Mouse (Mus musculus): ENCODE measurements around the gene Pigb. TPM values are rescaled to one million over a fixed set of nuclear protein-coding genes. Genes with fewer than 3 reads are reported as not detected.

The Pigb gene
- polyA plus RNA-seq (2012; rRNA removed): 4.9 and 5.1 TPM in 2 replicates

- no peak for TF ChIP-seq POLR2A (IDR thresholded peaks at IDR 0.05; ENCODE audit: control insufficient read depth, low read depth, low read length)
- no peak for TF ChIP-seq CTCF (IDR thresholded peaks at IDR 0.05; ENCODE audit: control insufficient read depth, insufficient read depth, insufficient replicate concordance, low read depth, low read length)
- no peaks in the 10 kb centered on the region for H3K27me3 ChIP-seq (ENCODE audit: control insufficient read depth, insufficient read depth, low read length)
- H3K4me3 ChIP-seq (ENCODE audit: control insufficient read depth, low read depth, low read length): peak within 1 kb of the TSS; percentile 96
- H3K36me3 ChIP-seq (ENCODE audit: control insufficient read depth, insufficient read depth, low read length): no peaks in the 10 kb centered on the region
- peak within 1 kb of the TSS; percentile 71 for H3K27ac ChIP-seq (ENCODE audit: control insufficient read depth, insufficient read depth, low read depth, low read length)
- peaks cover 8% of the 10 kb centered on the region; the same call in 1 of the 2 replicates for H3K4me1 ChIP-seq (ENCODE audit: control insufficient read depth, insufficient read depth, low read length)
Measured at GRCm38 (mm10) chr9:73040080-73040479, at the start of gene Pigb. Gene Pigb (minus strand): TSS chr9:73040378.

DNA sequence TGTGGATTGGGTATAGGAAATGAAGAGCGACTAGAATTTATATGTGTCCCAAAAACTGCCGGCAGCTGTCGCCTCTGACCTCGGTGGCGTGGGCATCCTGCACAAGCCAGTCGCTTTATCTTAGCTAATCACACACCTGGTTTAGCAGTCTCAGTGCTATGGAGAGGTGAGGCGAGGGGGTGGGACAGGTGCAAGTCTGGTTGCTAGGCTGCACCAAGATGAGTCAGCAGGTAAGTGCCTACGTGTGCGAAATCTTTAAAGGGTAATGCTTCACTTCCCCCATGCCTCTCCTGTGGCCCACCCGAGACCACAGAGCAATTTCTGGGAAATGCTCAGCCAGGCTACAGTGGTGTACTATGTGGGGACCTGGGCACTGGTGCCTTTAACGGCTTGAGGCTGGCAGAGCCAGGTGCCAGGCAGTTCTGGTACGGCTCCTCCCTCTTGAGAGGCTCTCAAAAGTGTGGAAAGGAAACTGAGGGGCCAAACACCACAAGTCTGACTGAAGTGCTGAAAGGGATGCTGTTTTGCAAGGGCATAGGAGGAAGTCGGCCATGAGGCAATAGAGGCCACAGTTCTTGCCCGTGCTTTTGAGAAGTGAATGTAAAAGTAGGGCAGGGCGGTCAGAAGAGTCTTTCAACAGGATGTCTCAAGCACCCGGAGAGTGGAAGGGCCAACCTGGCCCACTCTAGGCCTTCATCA is 49.2 kb upstream of the Pigb start:
- Histone ChIP-seq H3K27me3 (ENCODE audit: control insufficient read depth, insufficient read depth, low read length) (no peaks in the 10 kb centered on the region), H3K27ac (ENCODE audit: control insufficient read depth, insufficient read depth, low read depth, low read length) (no peak overlapping the region), H3K36me3 (ENCODE audit: control insufficient read depth, insufficient read depth, low read length) (no peaks in the 10 kb centered on the region), H3K4me3 (ENCODE audit: control insufficient read depth, low read depth, low read length) (no peak overlapping the region), H3K4me1 (ENCODE audit: control insufficient read depth, insufficient read depth, low read length) (no peaks in the 10 kb centered on the region; the same call in 1 of the 2 replicates)
- no peak for TF ChIP-seq CTCF (IDR thresholded peaks at IDR 0.05; ENCODE audit: control insufficient read depth, insufficient read depth, insufficient replicate concordance, low read depth, low read length)
- no peak for TF ChIP-seq POLR2A (IDR thresholded peaks at IDR 0.05; ENCODE audit: control insufficient read depth, low read depth, low read length)

DNA sequence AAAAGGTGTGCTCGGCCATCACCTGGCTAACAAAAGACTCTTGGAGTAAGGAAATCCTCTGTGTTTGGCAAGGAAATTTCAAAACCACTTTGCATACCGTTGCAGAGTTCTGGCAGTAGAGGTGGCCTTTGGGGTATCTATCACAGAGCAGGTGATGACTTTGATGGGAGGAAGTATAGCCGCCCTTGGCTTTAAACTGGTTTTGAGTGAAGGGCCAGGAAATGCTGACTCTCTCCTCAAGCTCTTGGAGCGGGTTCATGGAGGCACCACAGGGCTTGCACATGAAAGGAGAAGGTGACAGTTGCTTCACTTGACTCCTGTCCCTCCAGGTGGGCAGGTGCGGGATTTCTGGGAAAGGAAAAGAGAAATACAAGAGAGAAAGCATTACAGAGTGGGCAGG is 47.4 kb upstream of the Pigb start:
- Histone ChIP-seq H3K27me3 (ENCODE audit: control insufficient read depth, insufficient read depth, low read length) (no peaks in the 10 kb centered on the region), H3K4me1 (ENCODE audit: control insufficient read depth, insufficient read depth, low read length) (no peaks in the 10 kb centered on the region), H3K36me3 (ENCODE audit: control insufficient read depth, insufficient read depth, low read length) (no peaks in the 10 kb centered on the region), H3K4me3 (ENCODE audit: control insufficient read depth, low read depth, low read length) (no peak overlapping the region), H3K27ac (ENCODE audit: control insufficient read depth, insufficient read depth, low read depth, low read length) (no peak overlapping the region)
- TF ChIP-seq CTCF (IDR thresholded peaks at IDR 0.05; ENCODE audit: control insufficient read depth, insufficient read depth, insufficient replicate concordance, low read depth, low read length): no peak

DNA sequence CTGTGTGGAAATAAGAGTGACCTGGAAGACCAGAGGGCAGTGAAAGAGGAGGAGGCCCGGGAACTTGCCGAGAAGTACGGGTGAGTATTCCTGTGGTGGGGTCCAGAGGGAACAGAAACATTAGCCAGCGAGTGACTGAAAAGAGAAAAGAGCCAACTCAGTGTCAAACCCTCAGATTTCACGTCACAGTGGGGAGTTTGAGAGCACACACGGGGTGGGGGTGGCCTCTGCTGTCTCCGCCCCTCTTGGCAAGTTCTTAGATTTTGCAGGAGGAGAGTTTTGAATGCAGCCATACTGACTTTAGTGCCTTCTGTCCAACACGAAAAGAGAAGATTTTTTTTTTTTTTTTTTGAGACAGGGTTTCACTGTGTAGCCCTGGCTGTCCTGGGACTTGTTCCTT is 46.9 kb upstream of the Pigb start:
- no peak for TF ChIP-seq CTCF (IDR thresholded peaks at IDR 0.05; ENCODE audit: control insufficient read depth, insufficient read depth, insufficient replicate concordance, low read depth, low read length)
- TF ChIP-seq POLR2A (IDR thresholded peaks at IDR 0.05; ENCODE audit: control insufficient read depth, low read depth, low read length): no peak
- no peaks in the 10 kb centered on the region for H3K36me3 ChIP-seq (ENCODE audit: control insufficient read depth, insufficient read depth, low read length)
- H3K27ac ChIP-seq (ENCODE audit: control insufficient read depth, insufficient read depth, low read depth, low read length): no peak overlapping the region
- H3K27me3 ChIP-seq (ENCODE audit: control insufficient read depth, insufficient read depth, low read length): no peaks in the 10 kb centered on the region
- no peaks in the 10 kb centered on the region for H3K4me1 ChIP-seq (ENCODE audit: control insufficient read depth, insufficient read depth, low read length)
- H3K4me3 ChIP-seq (ENCODE audit: control insufficient read depth, low read depth, low read length): no peak overlapping the region

GRCm38 (mm10) chr9:73085845-73086244 is 45.7 kb upstream of the Pigb start:
- no peak for TF ChIP-seq CTCF (IDR thresholded peaks at IDR 0.05; ENCODE audit: control insufficient read depth, insufficient read depth, insufficient replicate concordance, low read depth, low read length)
- TF ChIP-seq POLR2A (IDR thresholded peaks at IDR 0.05; ENCODE audit: control insufficient read depth, low read depth, low read length): no peak
- Histone ChIP-seq H3K27me3 (ENCODE audit: control insufficient read depth, insufficient read depth, low read length) (no peaks in the 10 kb centered on the region), H3K4me3 (ENCODE audit: control insufficient read depth, low read depth, low read length) (no peak overlapping the region), H3K4me1 (ENCODE audit: control insufficient read depth, insufficient read depth, low read length) (no peaks in the 10 kb centered on the region), H3K36me3 (ENCODE audit: control insufficient read depth, insufficient read depth, low read length) (no peaks in the 10 kb centered on the region), H3K27ac (ENCODE audit: control insufficient read depth, insufficient read depth, low read depth, low read length) (no peak overlapping the region)

- Histone ChIP-seq H3K4me3 (ENCODE audit: control insufficient read depth, low read depth, low read length) (no peak overlapping the region), H3K27me3 (ENCODE audit: control insufficient read depth, insufficient read depth, low read length) (no peaks in the 10 kb centered on the region), H3K36me3 (ENCODE audit: control insufficient read depth, insufficient read depth, low read length) (no peaks in the 10 kb centered on the region), H3K4me1 (ENCODE audit: control insufficient read depth, insufficient read depth, low read length) (no peaks in the 10 kb centered on the region), H3K27ac (ENCODE audit: control insufficient read depth, insufficient read depth, low read depth, low read length) (no peak overlapping the region)
- TF ChIP-seq CTCF (IDR thresholded peaks at IDR 0.05; ENCODE audit: control insufficient read depth, insufficient read depth, insufficient replicate concordance, low read depth, low read length) (no peak), POLR2A (IDR thresholded peaks at IDR 0.05; ENCODE audit: control insufficient read depth, low read depth, low read length) (no peak)
Measured at GRCm38 (mm10) chr9:73083956-73084355, 43.8 kb upstream of the Pigb start.

DNA sequence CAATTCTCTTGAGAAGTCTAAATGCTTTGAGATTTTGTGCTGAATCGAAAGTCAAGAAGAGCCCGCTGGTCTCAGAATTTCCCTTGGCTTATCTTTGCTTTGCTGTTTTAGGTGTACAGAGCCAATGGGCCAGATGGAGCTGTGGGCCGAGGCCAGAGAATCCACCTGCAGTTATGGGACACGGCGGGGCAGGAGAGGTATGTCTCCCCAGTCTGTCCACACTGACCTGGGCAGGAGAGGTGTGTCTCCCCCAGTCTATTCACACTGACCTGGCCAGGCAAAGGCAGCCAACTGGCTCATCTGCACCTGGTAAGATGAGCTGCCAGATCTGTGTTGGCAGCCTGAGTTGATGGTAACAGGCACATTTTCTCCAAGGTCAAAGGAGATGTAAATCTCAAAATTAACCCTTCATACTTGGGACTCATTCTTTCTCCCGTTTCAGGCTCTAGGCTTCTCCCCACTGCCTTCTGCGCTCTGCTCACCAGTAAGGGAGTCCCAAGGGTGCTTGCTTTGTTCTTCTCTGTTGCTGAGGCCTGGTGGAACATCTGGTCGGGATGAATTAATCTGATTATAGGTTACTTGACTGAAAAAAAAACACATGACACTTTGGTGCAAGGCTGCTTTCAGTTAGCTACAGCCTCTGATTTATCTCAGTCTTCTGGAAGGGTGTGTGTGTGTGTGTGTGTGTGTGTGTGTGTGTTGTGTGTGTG is 42.3 kb upstream of the Pigb start:
- Histone ChIP-seq H3K27ac (ENCODE audit: control insufficient read depth, insufficient read depth, low read depth, low read length) (no peak overlapping the region), H3K27me3 (ENCODE audit: control insufficient read depth, insufficient read depth, low read length) (no peaks in the 10 kb centered on the region), H3K36me3 (ENCODE audit: control insufficient read depth, insufficient read depth, low read length) (no peaks in the 10 kb centered on the region), H3K4me3 (ENCODE audit: control insufficient read depth, low read depth, low read length) (no peak overlapping the region), H3K4me1 (ENCODE audit: control insufficient read depth, insufficient read depth, low read length) (no peaks in the 10 kb centered on the region)
- TF ChIP-seq CTCF (IDR thresholded peaks at IDR 0.05; ENCODE audit: control insufficient read depth, insufficient read depth, insufficient replicate concordance, low read depth, low read length) (no peak), POLR2A (IDR thresholded peaks at IDR 0.05; ENCODE audit: control insufficient read depth, low read depth, low read length) (no peak)
